Mouse (Mus musculus) C2C12 (cell line): ENCODE data around the gene Hoxa5.

Source experiments
- CTCF ChIP-seq: IDR thresholded peaks from one replicate; pipeline ENCODE4 v1.5.1; 2011; ENCODE audit not compliant: control insufficient read depth, insufficient read depth, insufficient read length
- MYOD1 ChIP-seq: IDR thresholded peaks from one replicate; pipeline ENCODE4 v1.6.1; 2011; ENCODE audit warnings: low read depth; ENCODE audit not compliant: control insufficient read depth, insufficient read length
- MYOG ChIP-seq: IDR thresholded peaks from one replicate; pipeline ENCODE4 v1.6.1; 2011; ENCODE audit not compliant: control insufficient read depth, insufficient read length; ENCODE audit errors: extremely low read depth
- USF1 ChIP-seq: IDR thresholded peaks from one replicate; pipeline ENCODE4 v1.6.1; 2011; ENCODE audit warnings: low read depth, mild to moderate bottlenecking, control low read depth, moderate library complexity

GRCm38 (mm10) chr6:52207684-52207976 is 3.2 kb upstream of the Hoxa5 start:
- TF ChIP-seq CTCF (no peak), USF1 (no peak), MYOG (no peak), MYOD1 (no peak)
